Mouse (Mus musculus) MEL (cell line): Measurements from ENCODE around the gene Smyd1. TPM values are rescaled to one million over a fixed set of nuclear protein-coding genes. Genes with fewer than 3 reads are reported as not detected.

Source experiments
- DNase-seq: peaks from one replicate; pipeline ENCODE4 v3.0.0; 2011; ENCODE audit warnings: low read depth, low spot score
- H3K27ac ChIP-seq: 2 replicates; pipeline ENCODE4 v1.5.1; 2012; ENCODE audit warnings: low read depth, mild to moderate bottlenecking, control low read depth, low read length, moderate library complexity; ENCODE audit not compliant: control insufficient read depth
- H3K27me3 ChIP-seq, 2 experiments: fragments of 150-350 bp in 1 of 2; sonication (generic) in 1 of 2; 2 replicates each; pipeline ENCODE4 v1.6.1; 2012; ENCODE audit warnings: low read length in 2 of 2, mild to moderate bottlenecking in 2 of 2, improper control_type of control experiment in 1 of 2, moderate library complexity in 1 of 2; ENCODE audit not compliant: insufficient read depth in 2 of 2, control insufficient read depth in 1 of 2
- H3K36me3 ChIP-seq, 2 experiments: 2 replicates each; pipeline ENCODE4 v1.6.1; 2012 to 2014; ENCODE audit warnings: low read length in 2 of 2, improper control_type of control experiment in 1 of 2, inconsistent platforms in 1 of 2, mild to moderate bottlenecking in 1 of 2; ENCODE audit not compliant: insufficient read depth in 2 of 2, control insufficient read depth in 1 of 2
- H3K4me1 ChIP-seq, 2 experiments: fragments of 150-350 bp in 1 of 2; sonication (generic) in 1 of 2; 2 replicates each; pipeline ENCODE4 v1.6.1; 2012; ENCODE audit warnings: low read length in 2 of 2, improper control_type of control experiment in 1 of 2, mild to moderate bottlenecking in 1 of 2; ENCODE audit not compliant: insufficient read depth in 2 of 2, control insufficient read depth in 1 of 2
- H3K4me3 ChIP-seq, 2 experiments: fragments of 150-350 bp in 1 of 2; sonication (generic) in 1 of 2; 2 replicates each; pipeline ENCODE4 v1.5.1; 2012; ENCODE audit warnings: low read depth in 2 of 2, low read length in 2 of 2, mild to moderate bottlenecking in 2 of 2, moderate library complexity in 2 of 2, control low read depth in 1 of 2, improper control_type of control experiment in 1 of 2; ENCODE audit not compliant: control insufficient read depth in 1 of 2, insufficient read depth in 1 of 2
- H3K79me2 ChIP-seq: 2 replicates; pipeline ENCODE4 v1.6.1; 2012; ENCODE audit warnings: mild to moderate bottlenecking, low read length, moderate library complexity; ENCODE audit not compliant: control insufficient read depth, poor library complexity, insufficient read depth
- H3K9ac ChIP-seq: 2 replicates; pipeline ENCODE4 v1.6.1; 2012; ENCODE audit warnings: low read depth, mild to moderate bottlenecking, control low read depth, low read length, moderate library complexity; ENCODE audit not compliant: control insufficient read depth, poor library complexity, severe bottlenecking
- H3K9me3 ChIP-seq: fragments of 150-350 bp; sonication (generic); replicated peaks from 2 replicates; pipeline ENCODE4 v1.6.1; 2012; ENCODE audit warnings: mild to moderate bottlenecking, low read length, improper control_type of control experiment, moderate library complexity; ENCODE audit not compliant: insufficient read depth
- CHD1 ChIP-seq: IDR thresholded peaks from 2 replicates; pipeline ENCODE4 v1.6.1; 2012; ENCODE audit warnings: low read depth, mild to moderate bottlenecking, inconsistent platforms, low read length, improper control_type of control experiment
- CTCF ChIP-seq, 3 experiments: IDR thresholded peaks in 2 of 3; conservative IDR thresholded peaks in 1 of 3; 2 replicates each; pipeline ENCODE4 v1.5.1; 2011 to 2012; ENCODE audit warnings: low read length in 3 of 3, low read depth in 2 of 3, mild to moderate bottlenecking in 2 of 3, improper control_type of control experiment in 1 of 3, inconsistent platforms in 1 of 3, mixed read lengths in 1 of 3, moderate library complexity in 1 of 3; ENCODE audit not compliant: control insufficient read depth in 1 of 3, insufficient read depth in 1 of 3, poor library complexity in 1 of 3, severe bottlenecking in 1 of 3
- ELF1 ChIP-seq: IDR thresholded peaks from 2 replicates; pipeline ENCODE4 v1.6.1; 2014; ENCODE audit warnings: low read depth, mild to moderate bottlenecking, inconsistent platforms, low read length, improper control_type of control experiment, moderate library complexity
- EP300 ChIP-seq, 2 experiments: IDR thresholded peaks; 2 replicates each; pipeline ENCODE4 v1.6.1; 2011; ENCODE audit warnings: improper control_type of control experiment in 2 of 2, low read length in 2 of 2, low read depth in 1 of 2, mild to moderate bottlenecking in 1 of 2
- GABPA ChIP-seq: IDR thresholded peaks from 2 replicates; pipeline ENCODE4 v1.6.1; 2012; ENCODE audit warnings: low read depth, mild to moderate bottlenecking, inconsistent platforms, low read length, improper control_type of control experiment, moderate library complexity
- JUND ChIP-seq: IDR thresholded peaks from 2 replicates; pipeline ENCODE4 v1.6.1; 2011; ENCODE audit warnings: low read depth, mild to moderate bottlenecking, improper control_type of control experiment, low read length
- KAT2A ChIP-seq: conservative IDR thresholded peaks from 2 replicates; pipeline ENCODE4 v1.6.1; 2012; ENCODE audit warnings: low read depth, low read length, improper control_type of control experiment, inconsistent platforms
- MAFK ChIP-seq: IDR thresholded peaks from 2 replicates; pipeline ENCODE4 v1.6.1; 2011; ENCODE audit warnings: low read depth, mild to moderate bottlenecking, low read length, improper control_type of control experiment, borderline replicate concordance
- MEF2A ChIP-seq: IDR thresholded peaks from 2 replicates; pipeline ENCODE4 v1.6.1; 2014; ENCODE audit warnings: low read depth, mild to moderate bottlenecking, inconsistent platforms, low read length, improper control_type of control experiment; ENCODE audit not compliant: poor library complexity, insufficient replicate concordance, severe bottlenecking; ENCODE audit errors: extremely low read depth
- MYC ChIP-seq: IDR thresholded peaks from 2 replicates; pipeline ENCODE4 v1.6.1; 2011; ENCODE audit warnings: low read depth, mild to moderate bottlenecking, low read length, improper control_type of control experiment, moderate library complexity
- NRF1 ChIP-seq: IDR thresholded peaks from 2 replicates; pipeline ENCODE4 v1.6.1; 2014; ENCODE audit warnings: low read depth, mild to moderate bottlenecking, inconsistent platforms, low read length, improper control_type of control experiment, moderate library complexity; ENCODE audit not compliant: poor library complexity, insufficient read depth, severe bottlenecking
- POLR2A ChIP-seq, 2 experiments: IDR thresholded peaks; 2 replicates each; pipeline ENCODE4 v1.6.1; 2011 to 2012; ENCODE audit warnings: low read length in 2 of 2, mild to moderate bottlenecking in 2 of 2, control low read depth in 1 of 2, improper control_type of control experiment in 1 of 2, low read depth in 1 of 2, moderate library complexity in 1 of 2; ENCODE audit not compliant: control insufficient read depth in 1 of 2, insufficient read depth in 1 of 2, poor library complexity in 1 of 2
- POLR2AphosphoS2 ChIP-seq: IDR thresholded peaks from 2 replicates; pipeline ENCODE4 v1.6.1; 2011; ENCODE audit warnings: low read length, improper control_type of control experiment
- SIN3A ChIP-seq: IDR thresholded peaks from 2 replicates; pipeline ENCODE4 v1.6.1; 2012; ENCODE audit warnings: low read length, improper control_type of control experiment, inconsistent platforms
- TCF12 ChIP-seq: IDR thresholded peaks from 2 replicates; pipeline ENCODE4 v1.6.1; 2014; ENCODE audit warnings: low read depth, mild to moderate bottlenecking, inconsistent platforms, low read length, improper control_type of control experiment, moderate library complexity
- UBTF ChIP-seq: IDR thresholded peaks from 2 replicates; pipeline ENCODE4 v1.6.1; 2012; ENCODE audit warnings: low read depth, mild to moderate bottlenecking, inconsistent platforms, low read length, improper control_type of control experiment, moderate library complexity, borderline replicate concordance; ENCODE audit not compliant: insufficient read depth
- USF1 ChIP-seq: IDR thresholded peaks from 2 replicates; pipeline ENCODE4 v1.6.1; 2014; ENCODE audit warnings: low read depth, mild to moderate bottlenecking, inconsistent platforms, low read length, improper control_type of control experiment, moderate library complexity
- ZC3H11A ChIP-seq: IDR thresholded peaks from 2 replicates; pipeline ENCODE4 v1.6.1; 2012; ENCODE audit warnings: low read depth, mild to moderate bottlenecking, inconsistent platforms, low read length, improper control_type of control experiment
- ZMIZ1 ChIP-seq: IDR thresholded peaks from 2 replicates; pipeline ENCODE4 v1.6.1; 2012; ENCODE audit warnings: low read depth, mild to moderate bottlenecking, inconsistent platforms, low read length, improper control_type of control experiment, moderate library complexity
- ZNF384 ChIP-seq: IDR thresholded peaks from 2 replicates; pipeline ENCODE4 v1.6.1; 2012; ENCODE audit warnings: low read depth, mild to moderate bottlenecking, inconsistent platforms, low read length, improper control_type of control experiment
- polyA plus RNA-seq, 2 experiments: library from polyadenylated mRNA; stranded (reverse) in 1 of 2; unstranded in 1 of 2; fragments of >175 nt in 1 of 2; fragments of >200 nt in 1 of 2; gene quantifications; 2 replicates each; pipeline versions ENCODE4 v1.2.1 to v1.2.4; 2012; ENCODE audit warnings: low replicate concordance in 2 of 2, low read depth in 1 of 2; ENCODE audit not compliant: insufficient read length in 2 of 2, insufficient read depth in 1 of 2, missing spikeins in 1 of 2
- total RNA-seq: library from RNA; depleted of rRNA; stranded (reverse); fragments of 300-350 nt; gene quantifications from 2 replicates; pipeline ENCODE4 v1.2.3, GENCODE M21; 2012

Gene Smyd1
- total and polyA plus RNA-seq, 3 experiments, result 0.19 TPM; not detected in 2

DNA sequence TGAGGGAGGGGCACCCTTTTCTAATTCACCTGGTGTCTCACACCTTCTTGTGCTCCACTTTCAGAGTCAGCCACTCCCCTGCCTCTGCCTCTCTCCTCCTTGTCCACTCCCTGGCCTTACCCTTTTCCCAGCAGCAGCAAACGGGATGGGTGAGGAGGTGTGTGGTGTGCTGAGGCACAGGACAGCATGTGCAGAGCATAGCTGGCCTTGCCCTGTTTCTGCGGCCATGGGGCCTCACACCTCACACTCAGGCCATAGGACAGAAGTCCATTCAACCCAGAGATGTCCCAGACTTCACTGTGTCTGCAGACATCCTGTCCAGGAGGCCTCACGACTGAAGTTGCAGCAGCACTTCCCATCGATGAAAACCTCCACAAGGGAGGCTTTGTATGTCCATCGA, 118.4 kb downstream of the Smyd1 start:
- H3K4me3 ChIP-seq, result no peak overlapping the region
- no peak for TF ChIP-seq EP300 (IDR thresholded peaks at IDR 0.05; ENCODE audit: low read depth in 1 of 2, low read length in 2 of 2)
- TF ChIP-seq NRF1, result no peak
- no peak for TF ChIP-seq POLR2A (IDR thresholded peaks at IDR 0.05; ENCODE audit: control insufficient read depth in 1 of 2, insufficient read depth in 1 of 2, low read depth in 1 of 2, low read length in 2 of 2, poor library complexity in 1 of 2)
- TF ChIP-seq ZC3H11A, result no peak
- no peak for TF ChIP-seq CTCF (IDR thresholded peaks at IDR 0.05 in 2 of 3, conservative IDR thresholded peaks at IDR 0.05 in 1 of 3; ENCODE audit: control insufficient read depth in 1 of 3, insufficient read depth in 1 of 3, low read depth in 2 of 3, low read length in 3 of 3, poor library complexity in 1 of 3, severe bottlenecking in 1 of 3)
- TF ChIP-seq GABPA, result no peak
- no peak for TF ChIP-seq MEF2A
- no peak for TF ChIP-seq SIN3A
- TF ChIP-seq JUND, result no peak
- TF ChIP-seq UBTF, result no peak
- no peak overlapping the region for H3K27ac ChIP-seq
- H3K9ac ChIP-seq, result no peak overlapping the region
- H3K4me1 ChIP-seq, result no peaks in the 10 kb centered on the region
- H3K9me3 ChIP-seq, result no peaks in the 10 kb centered on the region
- no peaks in the 10 kb centered on the region for H3K79me2 ChIP-seq
- no peaks in the 10 kb centered on the region for H3K36me3 ChIP-seq
- H3K27me3 ChIP-seq, result peaks cover 0 to 9% of the 10 kb centered on the region in 2 experiments; a peak in 2 of 4 replicates
- no peak for DNase-seq

DNA sequence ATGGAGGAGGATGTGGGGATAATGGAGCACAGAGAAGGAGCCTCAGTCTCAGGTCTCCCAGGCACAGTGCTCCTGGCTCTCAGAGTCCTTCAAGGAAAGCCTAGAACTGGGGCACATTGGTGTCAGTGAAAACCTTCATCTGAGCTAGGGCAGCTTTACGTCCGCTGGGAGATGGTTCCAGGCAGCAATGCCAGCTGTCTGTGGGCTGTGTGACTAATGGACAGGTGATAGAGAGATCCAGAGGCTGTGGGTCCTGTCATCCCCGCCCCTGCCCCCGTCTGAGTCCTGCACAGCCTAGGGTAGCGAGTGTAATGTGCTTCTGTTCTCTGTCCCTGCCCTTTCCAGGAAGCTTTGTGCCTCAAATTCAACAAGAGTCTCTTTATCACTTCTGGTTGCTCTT, 120.1 kb downstream of the Smyd1 start:
- Histone ChIP-seq H3K4me1 (peaks cover 0 to 4% of the 10 kb centered on the region in 2 experiments; a peak in 1 of 4 replicates), H3K27ac (no peak overlapping the region), H3K4me3 (no peak overlapping the region), H3K9me3 (no peaks in the 10 kb centered on the region), H3K79me2 (no peaks in the 10 kb centered on the region), H3K27me3 (peaks cover 0 to 8% of the 10 kb centered on the region in 2 experiments; a peak in 2 of 4 replicates), H3K9ac (no peak overlapping the region), H3K36me3 (no peaks in the 10 kb centered on the region)
- peak; percentile 3 for DNase-seq
- no peak for TF ChIP-seq USF1
- TF ChIP-seq ELF1, result no peak
- no peak for TF ChIP-seq EP300 (IDR thresholded peaks at IDR 0.05; ENCODE audit: low read depth in 1 of 2, low read length in 2 of 2)

DNA sequence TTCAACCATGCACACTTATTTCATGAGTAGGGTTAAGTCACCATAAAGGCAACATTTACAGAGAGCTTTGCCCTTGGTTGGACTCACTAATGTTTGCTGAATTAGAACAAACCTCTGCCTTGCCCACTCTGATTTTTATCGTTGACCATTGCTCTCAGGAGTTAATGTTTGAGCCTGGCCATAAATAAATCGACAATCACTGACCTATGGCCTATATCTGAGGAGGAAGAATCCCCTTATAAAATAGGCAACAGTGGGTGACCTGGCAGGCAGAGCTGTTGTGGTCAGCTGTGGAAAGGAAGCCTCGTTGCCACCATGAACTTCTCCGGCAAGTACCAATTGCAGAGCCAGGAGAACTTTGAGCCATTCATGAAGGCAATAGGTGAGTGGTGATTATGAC, 122.4 kb downstream of the Smyd1 start, which contains the start of gene Fabp1:
Gene Fabp1, plus strand, starts transcription at position 216 of the 400 bp plus-strand sequence.
- no peak for DNase-seq
- Histone ChIP-seq H3K27ac (no peak within 1 kb of the TSS), H3K9ac (no peak within 1 kb of the TSS), H3K79me2 (no peaks in the 10 kb centered on the region), H3K27me3 (peaks cover 0 to 3% of the 10 kb centered on the region in 2 experiments; a peak in 2 of 4 replicates), H3K4me1 (peaks cover 0 to 4% of the 10 kb centered on the region in 2 experiments; a peak in 1 of 4 replicates), H3K4me3 (no peak within 1 kb of the TSS), H3K36me3 (no peaks in the 10 kb centered on the region), H3K9me3 (no peaks in the 10 kb centered on the region)
- no peak for TF ChIP-seq ZNF384
- TF ChIP-seq MAFK, result no peak
- no peak for TF ChIP-seq MYC
- no peak for TF ChIP-seq KAT2A
- no peak for TF ChIP-seq ZMIZ1
- TF ChIP-seq POLR2AphosphoS2, result no peak
- no peak for TF ChIP-seq MEF2A
- TF ChIP-seq CHD1, result no peak
- no peak for TF ChIP-seq ELF1
- no peak for TF ChIP-seq TCF12
